Mouse (Mus musculus): ENCODE data around the gene Rhbdd3.

DNA sequence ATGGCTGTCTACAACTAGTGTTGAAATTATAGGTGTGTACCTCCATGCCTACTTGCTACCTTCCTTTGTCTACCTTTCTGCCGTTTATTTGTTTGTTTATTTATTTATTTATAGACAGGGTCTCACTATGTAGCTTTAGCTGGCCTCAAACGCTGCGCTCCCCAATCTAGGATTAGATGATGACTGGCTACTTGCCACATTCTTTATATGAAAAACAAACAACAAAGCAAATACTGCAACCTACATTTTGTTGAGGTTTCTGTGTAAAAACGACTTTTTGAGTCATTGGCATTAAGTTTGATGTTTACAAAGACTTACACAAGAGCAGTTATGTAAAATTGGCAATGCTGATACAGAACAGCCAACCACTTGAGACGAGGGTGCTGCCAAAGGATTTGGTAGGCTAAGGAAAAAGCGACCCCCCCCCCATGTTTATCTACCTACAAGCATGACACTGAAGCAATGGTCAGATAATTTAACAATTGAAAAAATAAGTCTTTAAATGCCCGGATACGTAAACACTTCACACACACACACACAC, 2.2 kb upstream of the Rhbdd3 start:
- TF ChIP-seq CTCF (IDR thresholded peaks at IDR 0.05; ENCODE audit: low read depth) (no peak), EP300 (IDR thresholded peaks at IDR 0.05; ENCODE audit: low read depth) (no peak)
